Mouse (Mus musculus) lung, embryonic 16.5 days (tissue): ENCODE results near the gene Tbx15. TPM values are rescaled to one million over a fixed set of nuclear protein-coding genes. Genes with fewer than 3 reads are reported as not detected.

Source experiments
- ATAC-seq: fragments of 200-750 bp; cut with Nextera tagmentation; 2 replicates; pipeline ENCODE4 v1.8.0; 2017; ENCODE audit warnings: low read depth, mild to moderate bottlenecking, moderate library complexity
- H3K27ac ChIP-seq: fragments of 300-500 bp; sonication (generic); 2 replicates; pipeline ENCODE4 v1.5.1; 2014; ENCODE audit warnings: mild to moderate bottlenecking, control low read depth, low read length
- H3K27me3 ChIP-seq: fragments of 300-500 bp; sonication (generic); 2 replicates; pipeline ENCODE4 v1.6.1; 2014; ENCODE audit warnings: low read depth, low read length, mixed read lengths; ENCODE audit not compliant: control insufficient read depth, insufficient read depth
- H3K36me3 ChIP-seq: fragments of 300-500 bp; sonication (generic); 2 replicates; pipeline ENCODE4 v1.6.1; 2014; ENCODE audit warnings: low read length; ENCODE audit not compliant: control insufficient read depth, insufficient read depth
- H3K4me1 ChIP-seq: fragments of 300-500 bp; sonication (generic); replicated peaks from 2 replicates; pipeline ENCODE4 v1.6.1; 2014; ENCODE audit warnings: low read length, mixed read lengths; ENCODE audit not compliant: control insufficient read depth, insufficient read depth
- H3K4me2 ChIP-seq: fragments of 300-500 bp; sonication (generic); 2 replicates; pipeline ENCODE4 v1.6.1; 2014; ENCODE audit warnings: low read depth, low read length, control low read depth
- H3K4me3 ChIP-seq: fragments of 300-500 bp; sonication (generic); 2 replicates; pipeline ENCODE4 v1.5.1; 2014; ENCODE audit warnings: mild to moderate bottlenecking, low read length, control low read depth
- H3K9ac ChIP-seq: fragments of 300-500 bp; sonication (generic); 2 replicates; pipeline ENCODE4 v1.6.1; 2014; ENCODE audit warnings: low read length, control low read depth
- H3K9me3 ChIP-seq: fragments of 300-500 bp; sonication (generic); 2 replicates; pipeline ENCODE4 v1.6.1; 2016; ENCODE audit warnings: low read length; ENCODE audit not compliant: control insufficient read depth
- WGBS: fragments of 180-500 bp; shearing (Covaris S2); extraction: QIAGEN DNeasy Blood & Tissue Kit; methylation state at CpG from one replicate; pipeline ENCODE4 v1.1.7; 2014; 5-methylcytosine and 5-hydroxymethylcytosine counted together
- polyA plus RNA-seq: library from polyadenylated mRNA; unstranded; fragments of >200 nt; fragmentation: Nextera tagmentation; extraction: Ambion mirVana; gene quantifications from 2 replicates; pipeline ENCODE4 v1.2.1, GENCODE M21; 2015

The Tbx15 gene
- polyA plus RNA-seq, 1 experiment from 2014 or later = 0.24 TPM

DNA sequence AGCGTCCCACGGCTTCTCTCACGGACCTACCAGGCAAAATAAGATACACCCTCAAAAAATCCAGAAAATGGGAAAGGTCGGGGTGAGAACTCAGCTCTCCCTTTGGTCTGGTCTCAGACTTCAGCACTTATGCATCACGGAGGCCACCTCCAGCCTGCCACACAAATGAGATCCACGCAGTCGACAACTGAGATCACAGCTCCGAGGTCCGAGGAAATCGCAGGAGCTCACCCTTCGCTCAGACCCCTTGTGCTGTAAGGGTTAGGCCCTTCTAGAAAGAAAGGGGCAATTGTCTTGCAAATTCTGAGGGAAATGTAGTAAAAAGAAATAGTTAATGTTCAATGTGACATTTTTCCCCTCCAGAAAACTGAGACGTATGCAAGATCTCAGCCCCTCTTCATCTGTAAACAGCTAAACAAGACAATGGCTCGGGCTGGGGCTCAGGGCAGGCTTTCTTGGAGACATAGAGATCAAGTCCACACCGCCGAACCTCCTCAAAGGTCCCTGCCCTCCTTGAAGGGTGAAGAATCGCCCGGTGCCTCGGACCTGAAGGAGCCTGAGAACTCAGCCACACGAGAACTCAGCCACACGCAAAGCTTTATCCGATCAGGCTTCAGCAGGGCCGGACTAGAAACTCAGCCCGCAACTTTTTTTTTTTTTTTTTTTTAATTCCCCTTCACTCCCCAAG, 4.9 kb upstream of the Tbx15 start:
- Histone ChIP-seq H3K9ac (no peak overlapping the region), H3K4me1 (no peaks in the 10 kb centered on the region), H3K9me3 (no peaks in the 10 kb centered on the region), H3K27me3 (peaks cover 69% of the 10 kb centered on the region), H3K36me3 (no peaks in the 10 kb centered on the region), H3K4me3 (no peak overlapping the region), H3K27ac (no peak overlapping the region), H3K4me2 (no peak overlapping the region)
- no peak for ATAC-seq
- 3% methylated on average over 23 of the region's 23 CpGs for WGBS

DNA sequence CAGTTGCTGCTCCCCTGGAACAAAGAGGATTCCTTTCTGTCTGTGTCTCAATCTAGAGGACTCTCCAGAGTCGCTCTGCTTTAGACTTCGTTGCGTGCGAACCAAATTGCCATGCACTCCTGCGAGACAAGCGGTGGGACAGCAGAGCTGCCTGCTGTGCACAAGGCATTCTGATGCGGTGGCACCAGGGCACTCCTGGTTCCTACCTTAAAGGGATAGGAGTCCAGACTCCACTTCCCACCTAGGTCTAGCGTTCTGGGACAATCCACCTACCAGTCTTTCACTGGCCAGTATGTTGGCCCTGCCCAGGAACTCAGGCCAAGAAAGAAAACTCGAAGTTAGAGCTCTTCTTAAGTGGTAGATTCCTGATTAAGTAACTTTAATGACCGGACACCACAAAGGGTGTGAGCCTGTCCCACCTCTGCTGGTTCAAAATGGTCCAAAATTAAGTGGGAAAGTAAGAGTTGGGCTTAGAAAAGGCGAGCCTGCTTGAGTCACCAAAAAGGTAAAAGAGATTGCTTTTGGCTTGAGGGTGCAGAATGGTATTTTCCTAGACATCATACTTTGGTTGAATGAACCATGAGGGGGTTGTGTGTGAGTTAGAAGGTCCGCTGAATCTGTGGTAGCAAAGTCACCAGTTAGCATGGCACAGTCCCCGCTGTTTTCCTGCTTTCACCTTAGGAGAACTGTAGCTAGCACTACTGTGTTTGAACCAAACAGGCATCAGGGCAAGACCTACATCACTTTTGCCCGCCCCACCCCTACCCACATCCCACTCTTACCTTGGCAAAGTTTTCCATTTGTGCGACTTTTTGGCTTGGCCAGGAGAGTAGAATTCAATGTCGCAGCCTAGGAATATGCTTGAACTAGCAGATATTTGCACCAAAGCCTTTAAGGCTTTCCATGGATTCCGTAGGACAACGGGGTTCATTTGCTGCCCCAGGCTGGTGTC, 4.1 kb upstream of the Tbx15 start:
- Histone ChIP-seq H3K27ac (no peak overlapping the region), H3K9me3 (no peaks in the 10 kb centered on the region), H3K27me3 (peaks cover 73% of the 10 kb centered on the region), H3K9ac (no peak overlapping the region), H3K4me2 (no peak overlapping the region), H3K4me1 (0 out of 2 replicates have a peak, but pooled peaks cover 2% of the 10 kb centered on the region), H3K36me3 (no peaks in the 10 kb centered on the region), H3K4me3 (no peak overlapping the region)
- WGBS = 6% methylated on average over 18 of the region's 18 CpGs
- ATAC-seq = no peak

DNA sequence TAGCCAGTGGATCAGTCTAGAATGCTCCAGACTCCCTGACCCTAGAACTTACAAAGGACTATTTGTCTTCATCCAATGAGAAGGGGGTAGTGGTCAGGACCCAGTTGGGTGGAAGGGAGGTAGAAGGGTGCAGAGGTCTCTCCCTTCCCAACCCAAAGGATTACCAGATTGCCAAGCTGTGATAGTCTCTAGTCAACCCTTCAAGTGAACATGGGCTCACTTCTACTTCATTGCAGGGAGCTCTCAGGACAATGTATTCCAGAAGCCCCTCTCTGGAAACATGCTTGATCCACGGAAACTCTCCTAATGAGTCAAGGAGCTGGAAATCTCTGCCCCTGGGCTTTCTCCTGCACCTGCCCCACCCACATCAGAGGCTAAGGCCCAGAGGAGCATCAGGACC, 1.5 kb upstream of the Tbx15 start:
- no peak overlapping the region for H3K9ac ChIP-seq
- no peak overlapping the region for H3K4me3 ChIP-seq
- H3K4me1 ChIP-seq = peaks cover 5% of the 10 kb centered on the region; the same call in 1 of the 2 replicates
- H3K27me3 ChIP-seq = peaks cover 87% of the 10 kb centered on the region
- no peak overlapping the region for H3K4me2 ChIP-seq
- H3K27ac ChIP-seq = no peak overlapping the region
- 5% methylated on average over 1 of the region's 1 CpGs for WGBS
- H3K9me3 ChIP-seq = no peaks in the 10 kb centered on the region
- H3K36me3 ChIP-seq = no peaks in the 10 kb centered on the region
- no peak for ATAC-seq

DNA sequence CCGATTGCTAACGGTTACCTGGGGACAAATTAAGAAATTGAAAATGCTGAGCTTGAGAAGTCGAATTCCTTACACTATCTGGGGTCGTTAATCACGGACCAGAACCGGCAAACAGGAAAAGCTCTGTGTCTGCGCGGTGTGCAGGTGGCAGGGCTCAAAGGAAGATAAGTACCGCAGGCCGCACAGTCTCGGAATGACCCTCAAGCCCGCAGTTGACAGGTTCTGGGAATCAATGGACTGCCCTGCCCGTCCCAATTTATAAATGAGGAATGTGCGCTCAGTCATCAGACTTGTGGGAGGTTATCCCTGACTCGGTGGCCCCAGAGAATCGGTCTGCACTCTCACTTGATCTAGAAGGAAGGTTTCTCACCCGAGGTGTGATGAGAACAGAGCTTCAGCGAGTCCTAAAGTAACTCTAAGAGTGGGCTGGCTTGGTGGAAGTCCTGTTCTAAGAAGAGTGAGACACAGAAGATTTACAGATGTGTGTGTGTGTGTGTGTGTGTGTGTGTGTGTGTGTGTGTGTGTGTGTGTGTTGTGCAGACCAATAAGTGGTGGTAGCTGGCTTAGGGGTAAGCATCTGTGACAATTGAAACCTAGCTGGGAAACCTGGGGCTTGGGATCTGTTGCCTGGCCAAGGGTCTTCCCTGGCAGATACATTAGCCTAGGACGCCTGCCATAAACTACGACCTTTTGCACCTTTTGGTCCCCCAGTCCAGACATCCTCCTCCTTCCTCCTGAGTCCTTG, 708 bp upstream of the Tbx15 start:
- H3K27ac ChIP-seq = no peak overlapping the region
- H3K27me3 ChIP-seq = peaks cover 86% of the 10 kb centered on the region
- H3K9ac ChIP-seq = no peak overlapping the region
- ATAC-seq = no peak
- 2% methylated on average over 20 of the region's 20 CpGs for WGBS
- H3K36me3 ChIP-seq = no peaks in the 10 kb centered on the region
- no peak overlapping the region for H3K4me2 ChIP-seq
- H3K9me3 ChIP-seq = no peaks in the 10 kb centered on the region
- no peak overlapping the region for H3K4me3 ChIP-seq
- H3K4me1 ChIP-seq = peaks cover 5% of the 10 kb centered on the region; the same call in 1 of the 2 replicates

DNA sequence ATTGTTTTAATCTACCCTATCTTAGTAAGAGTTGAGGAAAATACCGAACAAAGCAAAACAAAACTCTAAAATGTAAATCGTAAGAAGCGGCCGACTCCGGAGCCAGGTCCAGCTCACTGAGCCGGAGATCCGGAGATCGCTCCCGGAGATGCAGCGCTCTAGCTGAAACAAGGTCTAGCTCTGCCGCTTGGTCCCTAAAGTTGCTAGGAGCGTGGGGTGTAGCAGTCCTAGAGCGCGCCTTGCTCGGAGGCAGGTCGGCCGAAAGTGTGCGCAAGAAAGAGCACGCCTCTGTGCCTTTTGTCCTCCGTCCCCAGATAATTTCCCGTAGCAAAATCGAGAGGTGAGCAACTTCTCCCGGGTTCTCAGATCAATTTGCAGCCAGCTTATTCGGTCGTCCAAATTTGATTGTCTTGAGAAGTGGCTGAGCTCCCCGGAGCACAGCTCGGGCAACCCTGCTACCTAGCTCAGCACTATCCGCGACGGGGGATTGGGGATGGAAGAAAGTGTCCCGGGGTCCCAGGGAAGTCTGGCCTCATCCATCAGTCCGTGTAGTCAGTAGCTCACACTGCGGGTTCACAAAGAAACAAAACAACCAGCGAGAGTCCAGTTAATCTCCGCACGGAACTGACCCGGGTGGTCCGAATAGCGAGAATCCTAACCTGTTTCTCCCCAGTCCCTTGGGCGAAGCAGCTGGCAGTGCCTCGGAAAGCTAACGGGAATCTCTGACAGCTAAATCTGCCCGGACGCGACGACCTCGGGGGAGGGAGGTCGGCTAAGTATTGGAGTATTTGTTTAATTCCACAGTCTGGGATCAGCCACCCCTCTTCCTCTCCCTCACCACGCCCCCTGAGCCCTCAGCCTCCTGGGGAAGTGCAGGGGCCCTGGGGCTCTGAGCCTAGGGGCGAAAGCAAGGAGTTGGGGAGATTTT, 894 bp downstream of the Tbx15 start:
- Histone ChIP-seq H3K27ac (no peak overlapping the region), H3K4me1 (peaks cover 8% of the 10 kb centered on the region; the same call in 1 of the 2 replicates), H3K9me3 (no peaks in the 10 kb centered on the region), H3K36me3 (no peaks in the 10 kb centered on the region), H3K4me2 (peak overlapping the region; percentile 41), H3K27me3 (peaks cover 84% of the 10 kb centered on the region), H3K4me3 (peak overlapping the region; percentile 30), H3K9ac (no peak overlapping the region)
- WGBS = under 1% methylated on average over 50 of the region's 50 CpGs
- no peak for ATAC-seq

DNA sequence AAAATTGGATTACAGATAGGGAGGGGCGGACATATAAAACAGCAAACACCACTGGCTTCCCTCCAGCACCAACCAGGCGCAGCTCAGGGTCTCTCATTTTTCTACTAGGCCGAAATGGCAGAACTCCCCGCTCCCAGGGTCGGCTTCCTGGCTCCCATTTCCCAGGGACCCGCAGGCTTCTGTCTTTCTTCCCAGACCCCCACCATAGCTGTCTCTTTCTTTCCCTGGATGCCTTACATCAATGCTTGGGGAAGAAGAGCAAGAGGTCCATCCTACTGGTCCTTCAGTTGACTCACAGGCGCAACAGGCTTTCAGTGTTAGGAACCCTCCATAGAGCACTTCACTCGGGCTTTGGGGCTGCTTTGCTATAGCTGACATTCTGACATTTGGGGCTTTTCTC, 2.3 kb downstream of the Tbx15 start:
- H3K4me2 ChIP-seq = no peak overlapping the region
- H3K4me1 ChIP-seq = peaks cover 8% of the 10 kb centered on the region; the same call in 1 of the 2 replicates
- H3K9ac ChIP-seq = no peak overlapping the region
- H3K4me3 ChIP-seq = no peak overlapping the region
- no peak for ATAC-seq
- no peaks in the 10 kb centered on the region for H3K9me3 ChIP-seq
- H3K27ac ChIP-seq = no peak overlapping the region
- no peaks in the 10 kb centered on the region for H3K36me3 ChIP-seq
- peaks cover 86% of the 10 kb centered on the region for H3K27me3 ChIP-seq
- 12% methylated on average over 8 of the region's 8 CpGs for WGBS

DNA sequence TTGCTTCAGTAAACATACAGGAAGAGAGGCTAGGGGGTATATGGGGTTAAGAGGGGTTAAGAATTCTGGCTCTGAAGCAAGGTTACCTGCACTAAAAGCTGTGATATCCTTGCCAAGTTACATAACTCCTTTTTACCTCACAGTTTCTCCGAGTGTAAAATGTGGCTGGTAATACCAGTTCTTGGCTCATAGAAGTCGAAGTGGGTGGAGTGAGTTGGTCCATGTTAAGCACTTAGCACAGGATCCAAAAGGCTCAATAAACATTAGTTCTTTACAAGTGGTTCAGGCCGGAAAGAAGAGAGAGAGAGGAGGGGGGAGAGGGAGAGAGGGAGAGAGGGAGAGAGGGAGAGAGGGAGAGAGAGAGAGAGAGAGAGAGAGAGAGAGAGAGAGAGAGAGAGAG, 5.2 kb downstream of the Tbx15 start:
- WGBS = 14% methylated on average over 3 of the region's 3 CpGs

DNA sequence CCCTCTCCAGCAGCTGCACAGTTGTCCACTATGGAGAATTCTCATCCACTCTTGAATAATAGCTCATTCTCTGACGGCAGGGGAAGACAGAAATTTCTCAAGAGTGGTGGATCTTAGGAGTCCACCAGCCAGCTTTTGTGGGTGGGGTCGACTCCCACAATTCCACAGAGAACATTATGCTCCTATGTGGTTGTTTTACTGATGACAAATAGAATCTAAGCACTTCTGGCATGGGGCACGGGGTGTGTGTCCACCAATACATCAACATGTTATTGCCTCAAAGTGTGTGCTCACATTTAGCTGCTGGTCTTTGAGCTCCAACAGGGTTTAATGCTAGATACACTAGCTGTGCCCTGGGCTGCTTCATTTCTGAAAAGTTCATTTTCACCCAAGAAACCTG, 6.4 kb downstream of the Tbx15 start:
- H3K27me3 ChIP-seq = peaks cover 89% of the 10 kb centered on the region
- no peaks in the 10 kb centered on the region; the same call in 1 of the 2 replicates for H3K9me3 ChIP-seq
- no peak for ATAC-seq
- H3K4me2 ChIP-seq = no peak overlapping the region
- no peak overlapping the region for H3K9ac ChIP-seq
- WGBS = 40% methylated on average over 3 of the region's 3 CpGs
- no peaks in the 10 kb centered on the region for H3K36me3 ChIP-seq
- H3K4me1 ChIP-seq = peaks cover 3% of the 10 kb centered on the region; the same call in 1 of the 2 replicates
- H3K4me3 ChIP-seq = no peak overlapping the region
- H3K27ac ChIP-seq = no peak overlapping the region

More for the DNA sequence above, 5.2 kb downstream of the Tbx15 start:
- Histone ChIP-seq H3K27me3 (peaks cover 85% of the 10 kb centered on the region), H3K4me3 (no peak overlapping the region), H3K9me3 (no peaks in the 10 kb centered on the region), H3K4me2 (no peak overlapping the region), H3K27ac (no peak overlapping the region), H3K4me1 (peaks cover 8% of the 10 kb centered on the region; the same call in 1 of the 2 replicates), H3K36me3 (no peaks in the 10 kb centered on the region), H3K9ac (no peak overlapping the region)
- ATAC-seq = peak; percentile 81
